Mouse (Mus musculus) kidney, embryonic 14.5 days (tissue): ENCODE results near the gene Lypd6b. TPM values are rescaled to one million over a fixed set of nuclear protein-coding genes. Genes with fewer than 3 reads are reported as not detected.

Experiments
- ATAC-seq: fragments of 200-750 bp; cut with Nextera tagmentation; 2 replicates; pipeline ENCODE4 v1.8.0; 2017; ENCODE audit warnings: moderate number of reproducible peaks, mild to moderate bottlenecking, moderate TSS enrichment, moderate library complexity; ENCODE audit not compliant: low FRiP score, low TSS enrichment
- H3K27ac ChIP-seq: fragments of 300-500 bp; sonication (generic); 2 replicates; pipeline ENCODE4 v1.5.1; 2014; ENCODE audit warnings: low read depth, mild to moderate bottlenecking, low read length, moderate library complexity, mixed read lengths
- H3K27me3 ChIP-seq: fragments of 300-500 bp; sonication (generic); 2 replicates; pipeline ENCODE4 v1.6.1; 2014; ENCODE audit warnings: mild to moderate bottlenecking, low read length; ENCODE audit not compliant: control insufficient read depth, insufficient read depth
- H3K36me3 ChIP-seq: fragments of 300-500 bp; sonication (generic); 2 replicates; pipeline ENCODE4 v1.6.1; 2014; ENCODE audit warnings: low read length, mixed read lengths; ENCODE audit not compliant: control insufficient read depth, insufficient read depth
- H3K4me1 ChIP-seq: fragments of 300-500 bp; sonication (generic); 2 replicates; pipeline ENCODE4 v1.6.1; 2014; ENCODE audit warnings: low read length, mixed read lengths; ENCODE audit not compliant: control insufficient read depth, insufficient read depth
- H3K4me2 ChIP-seq: fragments of 300-500 bp; sonication (generic); replicated peaks from 2 replicates; pipeline ENCODE4 v1.6.1; 2014; ENCODE audit warnings: low read depth, mild to moderate bottlenecking, low read length
- H3K4me3 ChIP-seq: fragments of 300-500 bp; sonication (generic); 2 replicates; pipeline ENCODE4 v1.5.1; 2014; ENCODE audit warnings: mild to moderate bottlenecking, low read length
- H3K9ac ChIP-seq: fragments of 300-500 bp; sonication (generic); 2 replicates; pipeline ENCODE4 v1.6.1; 2014; ENCODE audit warnings: low read depth, mild to moderate bottlenecking, low read length, moderate library complexity
- H3K9me3 ChIP-seq: fragments of 300-500 bp; sonication (generic); 2 replicates; pipeline ENCODE4 v1.6.1; 2016; ENCODE audit warnings: low read length; ENCODE audit not compliant: control insufficient read depth
- WGBS: fragments of 180-500 bp; shearing (Covaris S2); extraction: QIAGEN DNeasy Blood & Tissue Kit; methylation state at CpG from one replicate; pipeline ENCODE4 v1.1.7; 2014; 5-methylcytosine and 5-hydroxymethylcytosine counted together
- polyA plus RNA-seq: library from polyadenylated mRNA; unstranded; fragments of >200 nt; fragmentation: Nextera tagmentation; extraction: Ambion mirVana; gene quantifications from 2 replicates; pipeline ENCODE4 v1.2.1, GENCODE M21; 2014

The Lypd6b gene
- polyA plus RNA-seq, 1 experiment from 2014 or later, result 11.4 TPM

- 79% methylated on average over 7 of the region's 7 CpGs for WGBS
- no peaks in the 10 kb centered on the region for H3K9me3 ChIP-seq
- 0 out of 2 replicates have a peak, but pooled peaks cover 2% of the 10 kb centered on the region for H3K36me3 ChIP-seq
- no peaks in the 10 kb centered on the region for H3K4me1 ChIP-seq
- ATAC-seq, result no peak
- no peak overlapping the region for H3K4me3 ChIP-seq
- H3K27ac ChIP-seq, result no peak overlapping the region
- H3K27me3 ChIP-seq, result no peaks in the 10 kb centered on the region
- H3K9ac ChIP-seq, result no peak overlapping the region
- H3K4me2 ChIP-seq, result no peak overlapping the region
Observed at GRCm38 (mm10) chr2:49757616-49758015, 29.9 kb upstream of the Lypd6b start.

- H3K27me3 ChIP-seq, result no peaks in the 10 kb centered on the region
- H3K4me3 ChIP-seq, result no peak overlapping the region
- no peak overlapping the region for H3K27ac ChIP-seq
- no peaks in the 10 kb centered on the region for H3K9me3 ChIP-seq
- peak; percentile 66 for ATAC-seq
- H3K4me2 ChIP-seq, result no peak overlapping the region
- H3K4me1 ChIP-seq, result peaks cover 3% of the 10 kb centered on the region; the same call in 1 of the 2 replicates
- H3K9ac ChIP-seq, result no peak overlapping the region
- no peaks in the 10 kb centered on the region for H3K36me3 ChIP-seq
- WGBS, result 50% methylated on average over 7 of the region's 7 CpGs
Observed at GRCm38 (mm10) chr2:49764331-49764946, 23.0 kb upstream of the Lypd6b start.

- 58% methylated on average over 2 of the region's 2 CpGs for WGBS
- no peak for ATAC-seq
- no peaks in the 10 kb centered on the region for H3K9me3 ChIP-seq
- no peaks in the 10 kb centered on the region for H3K36me3 ChIP-seq
- H3K4me3 ChIP-seq, result no peak overlapping the region
- H3K4me1 ChIP-seq, result peaks cover 17% of the 10 kb centered on the region; the same call in 1 of the 2 replicates
- no peak overlapping the region for H3K4me2 ChIP-seq
- H3K9ac ChIP-seq, result no peak overlapping the region
- H3K27me3 ChIP-seq, result no peaks in the 10 kb centered on the region
- peak overlapping the region; percentile 51 for H3K27ac ChIP-seq
Observed at GRCm38 (mm10) chr2:49768916-49769315, 18.6 kb upstream of the Lypd6b start.

DNA sequence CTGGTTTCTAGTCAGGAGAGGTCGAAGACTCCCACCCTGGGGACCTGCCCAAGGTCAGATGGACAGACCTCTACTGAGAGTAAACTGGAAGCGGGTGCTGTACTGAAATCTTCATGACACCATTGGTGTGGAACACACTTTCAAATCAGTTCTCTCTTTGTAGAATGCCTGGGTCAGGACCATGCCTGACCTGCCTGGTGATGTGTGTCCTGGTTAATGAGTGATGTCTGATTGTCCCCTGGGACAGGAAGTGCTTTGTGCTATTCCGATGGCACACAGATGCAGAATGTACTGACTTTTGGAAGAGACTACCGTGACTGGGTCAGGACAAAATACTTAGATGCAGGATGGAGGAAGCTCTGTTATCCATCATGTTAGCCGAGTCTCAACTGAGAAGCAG lies 17.0 kb upstream of the Lypd6b start:
- Histone ChIP-seq H3K4me1 (peaks cover 17% of the 10 kb centered on the region; the same call in 1 of the 2 replicates), H3K9ac (no peak overlapping the region), H3K9me3 (no peaks in the 10 kb centered on the region), H3K36me3 (no peaks in the 10 kb centered on the region), H3K27ac (peak overlapping the region; percentile 51; the same call in 1 of the 2 replicates), H3K27me3 (no peaks in the 10 kb centered on the region), H3K4me2 (no peak overlapping the region), H3K4me3 (no peak overlapping the region)
- peak; percentile 69 for ATAC-seq
- 47% methylated on average over 5 of the region's 5 CpGs for WGBS

DNA sequence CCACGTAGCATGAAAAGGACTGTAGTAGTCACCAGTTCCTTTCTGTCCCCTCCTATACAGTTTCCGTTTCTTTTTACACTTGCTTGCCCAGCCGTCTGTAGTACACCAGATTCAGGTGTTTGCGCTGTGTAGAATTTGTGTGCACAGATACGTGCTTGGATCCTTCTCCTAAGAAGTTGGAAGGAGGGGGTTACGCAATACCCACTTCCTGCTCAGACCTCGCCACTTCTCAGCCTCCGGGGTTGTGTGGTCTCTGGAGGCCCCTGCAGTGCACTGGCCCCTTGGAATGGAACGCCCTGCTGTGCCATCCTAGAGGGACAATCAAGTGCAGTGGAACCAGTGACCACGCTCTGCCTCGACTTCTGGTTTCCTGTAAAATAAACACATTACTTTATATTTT lies 16.3 kb upstream of the Lypd6b start:
- 70% methylated on average over 11 of the region's 11 CpGs for WGBS

GRCm38 (mm10) chr2:49773194-49773931 lies 14.1 kb upstream of the Lypd6b start:
- no peak for ATAC-seq
- 78% methylated on average over 10 of the region's 10 CpGs for WGBS
- H3K4me2 ChIP-seq, result no peak overlapping the region
- H3K36me3 ChIP-seq, result no peaks in the 10 kb centered on the region
- H3K4me1 ChIP-seq, result peaks cover 17% of the 10 kb centered on the region; the same call in 1 of the 2 replicates
- H3K27me3 ChIP-seq, result no peaks in the 10 kb centered on the region
- H3K4me3 ChIP-seq, result no peak overlapping the region
- no peak overlapping the region for H3K9ac ChIP-seq
- H3K9me3 ChIP-seq, result no peaks in the 10 kb centered on the region
- H3K27ac ChIP-seq, result no peak overlapping the region

More for the DNA sequence above, 16.3 kb upstream of the Lypd6b start:
- Histone ChIP-seq H3K27me3 (no peaks in the 10 kb centered on the region), H3K36me3 (no peaks in the 10 kb centered on the region), H3K4me1 (peaks cover 17% of the 10 kb centered on the region; the same call in 1 of the 2 replicates), H3K4me2 (no peak overlapping the region), H3K27ac (peak overlapping the region; percentile 6; the same call in 1 of the 2 replicates), H3K4me3 (no peak overlapping the region), H3K9ac (no peak overlapping the region), H3K9me3 (no peaks in the 10 kb centered on the region)
- ATAC-seq, result no peak; the same call in 1 of the 2 replicates

GRCm38 (mm10) chr2:49774180-49774579 lies 13.3 kb upstream of the Lypd6b start:
- Histone ChIP-seq H3K27me3 (no peaks in the 10 kb centered on the region), H3K4me1 (peaks cover 16% of the 10 kb centered on the region; the same call in 1 of the 2 replicates), H3K4me2 (no peak overlapping the region), H3K9ac (no peak overlapping the region), H3K27ac (no peak overlapping the region), H3K4me3 (no peak overlapping the region), H3K9me3 (no peaks in the 10 kb centered on the region), H3K36me3 (no peaks in the 10 kb centered on the region)
- ATAC-seq, result no peak

GRCm38 (mm10) chr2:49775187-49775586 lies 12.3 kb upstream of the Lypd6b start:
- WGBS, result 86% methylated on average over 4 of the region's 4 CpGs
- Histone ChIP-seq H3K9me3 (no peaks in the 10 kb centered on the region), H3K4me2 (no peak overlapping the region), H3K9ac (no peak overlapping the region), H3K27me3 (no peaks in the 10 kb centered on the region), H3K4me3 (no peak overlapping the region), H3K36me3 (no peaks in the 10 kb centered on the region), H3K4me1 (peaks cover 10% of the 10 kb centered on the region; the same call in 1 of the 2 replicates), H3K27ac (no peak overlapping the region)
- no peak for ATAC-seq

DNA sequence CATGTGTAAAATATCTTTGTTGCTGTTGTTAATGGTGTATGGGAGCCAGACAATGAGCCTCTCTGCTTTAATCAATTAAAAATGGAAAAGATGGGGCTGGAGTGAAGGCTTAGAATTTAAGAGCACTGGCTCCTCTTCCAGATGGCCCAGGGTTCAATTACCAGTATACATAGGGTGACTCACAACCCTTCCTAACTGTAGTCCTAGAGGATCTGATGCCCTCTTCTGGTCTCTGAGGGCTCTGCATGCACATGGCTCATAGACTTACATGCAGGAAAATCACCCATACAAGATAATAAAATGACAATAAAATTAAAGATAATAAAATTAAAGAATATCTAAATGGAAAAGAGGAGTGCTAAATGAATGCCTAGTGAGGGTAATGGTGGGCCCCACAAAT lies 11.8 kb upstream of the Lypd6b start:
- H3K4me3 ChIP-seq, result no peak overlapping the region
- no peaks in the 10 kb centered on the region for H3K27me3 ChIP-seq
- no peak overlapping the region for H3K9ac ChIP-seq
- no peaks in the 10 kb centered on the region for H3K36me3 ChIP-seq
- H3K9me3 ChIP-seq, result no peaks in the 10 kb centered on the region
- H3K4me1 ChIP-seq, result peaks cover 9% of the 10 kb centered on the region; the same call in 1 of the 2 replicates
- H3K4me2 ChIP-seq, result no peak overlapping the region
- ATAC-seq, result no peak
- no peak overlapping the region for H3K27ac ChIP-seq
